Mouse (Mus musculus): ENCODE measurements around the gene Odf3.

DNA sequence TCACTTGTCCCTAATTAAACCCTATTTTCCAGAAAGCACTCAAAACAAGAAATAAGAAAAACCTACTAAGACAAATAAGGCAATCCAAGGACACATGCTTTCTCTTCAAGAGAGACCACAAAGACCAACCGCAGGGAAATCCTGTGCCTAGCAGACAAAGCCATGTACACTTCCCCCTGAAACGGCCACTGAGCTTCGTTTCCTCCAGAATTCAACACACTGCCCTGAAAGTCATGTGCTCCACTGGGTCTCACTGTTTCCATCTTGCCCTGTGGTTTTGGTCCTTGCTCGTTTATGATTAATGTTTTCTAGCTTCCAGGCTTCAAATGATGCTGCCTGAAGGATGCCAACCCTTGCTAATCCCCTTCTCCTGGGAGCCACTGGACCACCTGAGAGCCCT lies 26.6 kb downstream of the Odf3 start:
- TF ChIP-seq POLR2A (IDR thresholded peaks at IDR 0.05; ENCODE audit: borderline replicate concordance, extremely low read depth, insufficient read depth, insufficient read length, poor library complexity, severe bottlenecking) (no peak), CTCF (IDR thresholded peaks at IDR 0.05; ENCODE audit: borderline replicate concordance, extremely low read depth, insufficient read depth, insufficient read length) (no peak)

Measured in brain, embryonic 14.5 days (tissue).